Mouse (Mus musculus) adrenal gland, adult 10 weeks (tissue): Measurements from ENCODE around the gene Pigu. TPM values are rescaled to one million over a fixed set of nuclear protein-coding genes. Genes with fewer than 3 reads are reported as not detected.

Experiments used
- polyA plus RNA-seq: library from polyadenylated mRNA; stranded (reverse); fragments of 350-450 nt; fragmentation: Illumina TruSeq; extraction: RNeasy Lipid Tissue Mini Kit (QIAGEN cat#74804); gene quantifications from one replicate; pipeline ENCODE4 v1.2.3, GENCODE M21; 2014; ENCODE audit warnings: low read depth, low replicate concordance

Gene Pigu
- polyA plus RNA-seq: 75.1 TPM

DNA sequence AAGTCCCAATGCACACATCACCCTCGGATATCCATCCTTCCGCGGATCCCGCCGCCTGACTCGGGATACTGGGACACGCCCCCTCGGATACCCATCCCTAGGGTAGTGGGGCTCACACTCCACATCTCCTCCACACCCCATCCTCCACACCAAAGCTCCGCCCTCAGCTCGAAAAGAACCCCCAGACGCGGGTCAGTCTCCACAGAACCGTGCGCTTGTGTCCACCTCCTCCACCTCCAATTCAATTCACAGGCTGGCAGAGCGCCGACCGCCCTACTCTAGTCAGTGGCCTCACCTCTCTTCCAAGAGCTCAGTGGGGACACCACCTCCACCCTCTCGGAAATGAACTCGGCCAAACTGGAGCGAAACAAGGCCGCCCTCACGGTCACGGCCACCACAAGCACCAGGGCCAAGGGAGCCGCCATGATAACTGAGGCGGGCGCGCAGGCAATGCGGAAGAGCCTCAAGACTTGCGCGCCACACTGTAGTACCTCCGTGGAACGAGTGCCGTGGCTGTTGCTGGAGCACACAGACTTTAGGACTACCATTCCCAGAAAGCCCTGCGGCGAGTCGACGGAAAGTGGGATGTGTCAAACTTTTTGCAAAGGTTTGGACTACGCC lies at the start of gene Pigu:
TSS of gene Pigu (minus strand) at position 460 of the 621 bp plus-strand sequence.

GRCm38 (mm10) chr2:155380261-155381059 lies 23.2 kb upstream of the Pigu start, which contains the start of gene Trp53inp2:
Gene Trp53inp2 (plus strand): TSS chr2:155381059.

GRCm38 (mm10) chr2:155276195-155276594 lies 81.0 kb downstream of the Pigu start, which contains the start of gene Map1lc3a:
Gene Map1lc3a (plus strand): TSS chr2:155276297.

GRCm38 (mm10) chr2:155236362-155236992 lies 120.8 kb downstream of the Pigu start, which contains the start of gene Dynlrb1:
Gene Dynlrb1 (plus strand): TSS chr2:155236533.

Other genes starting within 250 kb of the Pigu start
- 105 TPM for gene Itch, start 223.9 kb downstream of the Pigu start, polyA plus RNA-seq
- 638 TPM for gene Dynlrb1, start 120.9 kb downstream of the Pigu start, polyA plus RNA-seq
- 10.9 TPM for gene Map1lc3a, start 81.1 kb downstream of the Pigu start, polyA plus RNA-seq
- gene Trp53inp2, start 23.6 kb upstream of the Pigu start, polyA plus RNA-seq: 411 TPM
- 55.7 TPM for gene Ncoa6, start 116.5 kb upstream of the Pigu start, polyA plus RNA-seq
- gene Acss2, start 160.5 kb upstream of the Pigu start, polyA plus RNA-seq: 46.7 TPM
- gene Ggt7, start 160.8 kb upstream of the Pigu start, polyA plus RNA-seq: 0.41 TPM
- gene Gss, start 235.4 kb upstream of the Pigu start, polyA plus RNA-seq: 10.0 TPM